Mouse (Mus musculus) myocyte (in vitro differentiated cells): Measurements from ENCODE around the gene Nfu1. TPM values are rescaled to one million over a fixed set of nuclear protein-coding genes. Genes with fewer than 3 reads are reported as not detected.

Experiments used
- H3K27me3 ChIP-seq: one replicate; pipeline ENCODE4 v1.6.1; 2011; ENCODE audit not compliant: control insufficient read depth, insufficient read depth, insufficient read length
- H3K36me3 ChIP-seq: one replicate; pipeline ENCODE4 v1.6.1; 2011; ENCODE audit not compliant: control insufficient read depth, insufficient read depth
- H3K4me2 ChIP-seq: one replicate; pipeline ENCODE4 v1.6.1; 2011; ENCODE audit warnings: low read depth, control low read depth
- H3K4me3 ChIP-seq: one replicate; pipeline ENCODE4 v1.5.1; 2011; ENCODE audit warnings: mild to moderate bottlenecking, control low read depth, moderate library complexity
- H3K79me2 ChIP-seq: one replicate; pipeline ENCODE4 v1.6.1; 2011; ENCODE audit not compliant: control insufficient read depth, insufficient read depth
- H3ac ChIP-seq: one replicate; pipeline ENCODE4 v1.6.1; 2011; ENCODE audit not compliant: control insufficient read depth, insufficient read length
- CEBPB ChIP-seq: IDR thresholded peaks from 2 replicates; pipeline ENCODE4 v1.6.1; 2011; ENCODE audit warnings: mild to moderate bottlenecking, moderate library complexity; ENCODE audit not compliant: poor library complexity, insufficient read depth, severe bottlenecking
- E2F4 ChIP-seq: IDR thresholded peaks from one replicate; pipeline ENCODE4 v1.6.1; 2011; ENCODE audit warnings: mild to moderate bottlenecking, control low read depth, moderate library complexity; ENCODE audit not compliant: insufficient read depth
- MAX ChIP-seq: IDR thresholded peaks from one replicate; pipeline ENCODE4 v1.6.1; 2011; ENCODE audit warnings: low read depth, mild to moderate bottlenecking, control low read depth
- MYOD1 ChIP-seq, 3 experiments: IDR thresholded peaks; one replicate each; pipeline ENCODE4 v1.6.1; 2011; ENCODE audit warnings: control low read depth in 2 of 3, low read depth in 2 of 3, mild to moderate bottlenecking in 2 of 3, moderate library complexity in 1 of 3; ENCODE audit not compliant: insufficient read length in 2 of 3, control insufficient read depth in 1 of 3
- MYOG ChIP-seq, 3 experiments: IDR thresholded peaks; one replicate each; pipeline ENCODE4 v1.6.1; 2011; ENCODE audit warnings: control low read depth in 2 of 3, low read depth in 2 of 3, mild to moderate bottlenecking in 2 of 3; ENCODE audit not compliant: insufficient read length in 2 of 3, control insufficient read depth in 1 of 3, insufficient read depth in 1 of 3
- POLR2A ChIP-seq: IDR thresholded peaks from one replicate; pipeline ENCODE4 v1.6.1; 2011; ENCODE audit warnings: low read depth, mild to moderate bottlenecking, control low read depth, moderate library complexity; ENCODE audit not compliant: insufficient read length
- POLR2AphosphoS2 ChIP-seq: IDR thresholded peaks from one replicate; pipeline ENCODE4 v1.6.1; 2011; ENCODE audit warnings: low read depth, control low read depth; ENCODE audit not compliant: insufficient read length
- REST ChIP-seq: IDR thresholded peaks from one replicate; pipeline ENCODE4 v1.6.1; 2011; ENCODE audit warnings: mild to moderate bottlenecking, control low read depth, moderate library complexity; ENCODE audit not compliant: insufficient read depth, insufficient read length
- SRF ChIP-seq: IDR thresholded peaks from one replicate; pipeline ENCODE4 v1.6.1; 2011; ENCODE audit warnings: low read depth; ENCODE audit not compliant: control insufficient read depth, insufficient read length
- TCF12 ChIP-seq: IDR thresholded peaks from one replicate; pipeline ENCODE4 v1.6.1; 2011; ENCODE audit warnings: mild to moderate bottlenecking, control low read depth; ENCODE audit not compliant: poor library complexity, insufficient read depth, severe bottlenecking
- TCF3 ChIP-seq: IDR thresholded peaks from one replicate; pipeline ENCODE4 v1.6.1; 2011; ENCODE audit warnings: low read depth, control low read depth; ENCODE audit not compliant: insufficient read length
- USF1 ChIP-seq: IDR thresholded peaks from one replicate; pipeline ENCODE4 v1.6.1; 2011; ENCODE audit warnings: low read depth, mild to moderate bottlenecking, control low read depth, moderate library complexity
- polyA plus RNA-seq: library from polyadenylated mRNA; unstranded; fragments of >200 nt; fragmentation: generic; extraction: Trizol; gene quantifications from one replicate; pipeline ENCODE4 v1.2.1, GENCODE M21; 2012; ENCODE audit warnings: missing spikeins

The Nfu1 gene
- polyA plus RNA-seq: 240 TPM

DNA sequence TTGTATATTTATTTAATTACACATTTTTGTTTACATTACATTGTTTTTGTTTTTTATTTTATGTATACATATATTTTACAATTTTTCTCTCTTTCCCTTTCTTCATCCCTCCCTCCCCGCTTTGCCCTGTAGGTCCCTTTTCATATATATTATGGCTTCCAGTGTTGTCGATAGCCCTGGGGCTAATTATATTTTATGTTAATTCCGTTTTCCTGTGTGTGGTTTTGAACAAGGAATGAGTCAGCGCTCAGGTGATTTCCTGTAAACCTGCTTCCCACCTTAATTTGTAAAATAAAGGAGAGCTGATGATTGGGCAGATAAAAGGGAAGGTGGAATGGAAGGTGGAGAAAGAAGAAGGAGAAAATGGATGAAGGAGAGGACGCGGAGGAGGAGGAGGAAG, at the start of gene Nfu1:
Gene Nfu1 (plus strand): TSS at position 350 of the 400 bp plus-strand sequence.
- Histone ChIP-seq H3K79me2 (peaks cover 17% of the 10 kb centered on the region), H3K36me3 (peaks cover 13% of the 10 kb centered on the region), H3ac (peak within 1 kb of the TSS; percentile 27), H3K4me2 (peak within 1 kb of the TSS; percentile 94), H3K4me3 (peak within 1 kb of the TSS; percentile 71), H3K27me3 (no peaks in the 10 kb centered on the region)
- TF ChIP-seq POLR2A (no peak), CEBPB (no peak), USF1 (no peak)

DNA sequence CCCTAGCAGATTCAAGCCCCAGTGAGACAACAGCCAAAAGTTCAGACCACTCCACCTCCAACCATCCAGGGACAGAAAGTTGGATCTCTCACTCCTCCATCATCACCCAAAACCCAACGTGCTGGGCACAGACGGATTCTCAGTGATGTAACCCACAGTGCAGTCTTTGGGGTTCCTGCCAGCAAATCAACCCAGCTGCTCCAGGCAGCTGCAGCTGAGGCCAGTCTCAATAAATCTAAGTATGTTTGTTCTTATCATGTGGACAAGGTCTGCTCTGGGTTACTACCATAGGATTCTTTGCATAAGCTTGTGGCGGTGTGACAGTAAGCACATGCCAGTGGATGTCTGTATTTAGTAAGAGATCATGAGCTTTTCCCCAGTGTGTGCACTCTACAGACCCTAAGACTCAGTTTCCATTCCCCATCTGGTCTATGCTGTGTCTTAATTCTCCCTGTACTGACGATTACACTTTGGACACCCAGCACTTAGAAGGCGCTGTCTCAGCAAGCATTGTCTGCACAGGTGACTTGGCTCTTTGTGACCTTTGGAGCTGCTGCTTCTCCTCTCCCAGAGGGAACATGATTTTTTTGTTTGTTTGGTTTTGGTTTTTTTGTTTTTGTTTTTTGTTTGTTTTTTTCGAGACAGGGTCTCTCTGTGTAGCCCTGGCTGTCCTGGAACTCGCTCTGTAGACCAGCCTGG, 44.9 kb upstream of the Nfu1 start:
- no peaks in the 10 kb centered on the region for H3K27me3 ChIP-seq
- no peak for TF ChIP-seq USF1
- TF ChIP-seq MYOD1 (IDR thresholded peaks at IDR 0.05; ENCODE audit: control insufficient read depth in 1 of 3, insufficient read length in 2 of 3, low read depth in 2 of 3): peak; percentile 90 to 96 (median 95)
- TF ChIP-seq MAX: no peak
- TF ChIP-seq POLR2AphosphoS2: no peak
- no peak for TF ChIP-seq REST
- TF ChIP-seq E2F4: no peak
- TF ChIP-seq TCF12: peak; percentile 64
- peak; percentile 72 for TF ChIP-seq TCF3
- peak; percentile 28; the same call in 1 of the 2 replicates for TF ChIP-seq CEBPB
- no peak for TF ChIP-seq POLR2A
- TF ChIP-seq SRF: no peak
- TF ChIP-seq MYOG (IDR thresholded peaks at IDR 0.05; ENCODE audit: control insufficient read depth in 1 of 3, insufficient read depth in 1 of 3, insufficient read length in 2 of 3, low read depth in 2 of 3): peak; percentile 34 to 95 (median 88)
- H3K4me3 ChIP-seq: no peak overlapping the region
- H3K4me2 ChIP-seq: peak overlapping the region; percentile 6
- H3K36me3 ChIP-seq: peaks cover 37% of the 10 kb centered on the region
- H3K79me2 ChIP-seq: no peaks in the 10 kb centered on the region
- H3ac ChIP-seq: no peak overlapping the region

DNA sequence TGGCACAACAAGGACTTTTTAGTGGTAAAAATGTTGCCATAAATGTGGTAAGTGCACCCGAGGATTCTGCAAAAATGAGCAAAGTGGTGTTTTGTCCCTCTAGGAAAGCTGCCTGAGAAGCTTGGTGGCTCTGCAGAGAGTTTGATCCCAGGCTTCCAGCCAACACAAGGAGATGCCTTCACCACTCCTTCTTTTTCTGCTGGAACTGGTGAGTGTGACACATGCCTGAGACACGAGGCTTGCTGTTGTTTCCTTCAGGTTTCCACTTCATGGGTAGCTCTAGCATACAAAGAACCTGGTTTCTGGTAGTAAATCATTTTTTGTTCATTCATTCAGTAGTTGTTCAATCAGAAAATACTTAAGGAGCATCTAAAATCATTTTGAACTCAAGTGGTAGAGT, 41.9 kb upstream of the Nfu1 start:
- Histone ChIP-seq H3K4me3 (no peak overlapping the region), H3K79me2 (no peaks in the 10 kb centered on the region), H3K4me2 (no peak overlapping the region), H3K36me3 (peaks cover 39% of the 10 kb centered on the region), H3K27me3 (no peaks in the 10 kb centered on the region), H3ac (no peak overlapping the region)
- no peak for TF ChIP-seq REST
- no peak for TF ChIP-seq E2F4
- no peak for TF ChIP-seq CEBPB
- TF ChIP-seq MAX: no peak
- TF ChIP-seq MYOG (IDR thresholded peaks at IDR 0.05; ENCODE audit: control insufficient read depth in 1 of 3, insufficient read depth in 1 of 3, insufficient read length in 2 of 3, low read depth in 2 of 3): no peak
- no peak for TF ChIP-seq POLR2A

DNA sequence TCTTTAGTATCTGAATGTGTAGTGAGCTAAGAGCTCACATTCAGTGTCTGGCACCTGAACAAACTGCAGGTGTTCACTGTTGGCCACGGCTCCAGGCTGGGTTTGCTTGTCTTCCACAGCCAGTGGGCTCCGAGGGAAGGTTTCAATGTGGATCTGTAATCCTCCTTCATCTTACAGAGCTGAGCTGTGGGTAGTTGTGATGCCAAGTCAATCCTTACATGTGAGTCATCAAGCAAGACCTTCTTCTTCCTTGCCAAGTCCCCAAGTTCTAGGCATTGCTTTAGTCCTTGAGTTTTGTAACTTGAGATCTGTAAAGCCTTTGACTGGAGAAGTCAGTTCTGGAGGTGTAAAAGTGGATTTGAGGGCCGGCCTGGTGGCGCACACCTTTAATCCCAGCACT, 35.1 kb upstream of the Nfu1 start:
- no peaks in the 10 kb centered on the region for H3K79me2 ChIP-seq
- peaks cover 33% of the 10 kb centered on the region for H3K36me3 ChIP-seq
- H3ac ChIP-seq: no peak overlapping the region
- TF ChIP-seq CEBPB: no peak
- TF ChIP-seq USF1: no peak
- no peak for TF ChIP-seq MYOG (IDR thresholded peaks at IDR 0.05; ENCODE audit: control insufficient read depth in 1 of 3, insufficient read depth in 1 of 3, insufficient read length in 2 of 3, low read depth in 2 of 3)
- no peak for TF ChIP-seq SRF
- TF ChIP-seq TCF3: no peak
- no peak for TF ChIP-seq MYOD1 (IDR thresholded peaks at IDR 0.05; ENCODE audit: control insufficient read depth in 1 of 3, insufficient read length in 2 of 3, low read depth in 2 of 3)
- TF ChIP-seq POLR2A: no peak
- no peak for TF ChIP-seq REST
- TF ChIP-seq E2F4: no peak
- no peak for TF ChIP-seq TCF12
- no peak for TF ChIP-seq MAX
- no peak for TF ChIP-seq POLR2AphosphoS2
- H3K4me3 ChIP-seq: no peak overlapping the region
- no peak overlapping the region for H3K4me2 ChIP-seq
- no peaks in the 10 kb centered on the region for H3K27me3 ChIP-seq

DNA sequence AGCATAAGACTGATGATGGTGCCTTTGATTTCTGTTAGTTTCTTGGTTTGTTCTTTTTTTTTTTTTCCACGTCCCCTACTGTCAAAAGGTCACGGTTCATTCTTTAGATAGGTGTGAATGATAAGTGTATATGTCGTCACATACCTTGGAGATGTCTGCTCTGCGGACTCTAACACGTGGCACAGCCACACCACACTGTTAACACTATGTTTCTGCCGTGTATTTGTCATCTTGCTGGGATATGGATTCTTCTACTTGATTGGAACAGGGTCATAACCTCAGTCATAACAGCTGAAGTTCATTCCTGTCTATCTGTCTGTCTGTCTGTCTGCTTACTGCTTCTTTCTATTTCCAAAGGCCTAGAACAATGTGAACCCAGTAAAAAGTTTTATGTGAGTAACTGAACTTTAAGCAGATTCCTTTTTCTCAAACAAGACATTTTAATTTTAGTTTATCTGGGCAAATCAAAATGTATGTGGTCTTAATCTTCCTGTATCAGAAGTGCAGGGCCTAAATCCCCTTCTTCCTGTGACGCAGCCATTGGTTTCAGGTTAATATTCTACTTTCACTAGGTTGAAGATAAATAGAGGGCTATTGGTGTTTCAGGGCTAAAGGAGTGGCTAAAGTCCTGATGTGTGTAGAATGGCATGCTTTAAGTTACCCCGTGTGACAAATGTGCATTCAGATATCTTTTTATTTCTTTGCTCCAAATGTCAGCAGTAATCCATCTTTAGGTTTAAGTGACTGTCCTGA, 30.7 kb upstream of the Nfu1 start:
- H3ac ChIP-seq: no peak overlapping the region
- H3K36me3 ChIP-seq: peaks cover 17% of the 10 kb centered on the region
- H3K79me2 ChIP-seq: no peaks in the 10 kb centered on the region
- H3K27me3 ChIP-seq: no peaks in the 10 kb centered on the region
- H3K4me2 ChIP-seq: no peak overlapping the region
- H3K4me3 ChIP-seq: no peak overlapping the region
- TF ChIP-seq REST (no peak), TCF3 (no peak), MYOG (IDR thresholded peaks at IDR 0.05; ENCODE audit: control insufficient read depth in 1 of 3, insufficient read depth in 1 of 3, insufficient read length in 2 of 3, low read depth in 2 of 3) (no peak), MAX (no peak), POLR2A (no peak), E2F4 (no peak), USF1 (no peak), TCF12 (no peak), CEBPB (no peak)
